Mouse (Mus musculus) liver, embryonic 14.5 days (tissue): Measurements from ENCODE around the gene Prune2.

Source experiments
- CTCF ChIP-seq: IDR thresholded peaks from 2 replicates; pipeline ENCODE4 v1.5.1; 2016; ENCODE audit warnings: antibody characterized with exemption, low read depth, control low read depth
- EP300 ChIP-seq: IDR thresholded peaks from 2 replicates; pipeline ENCODE4 v1.6.1; 2016; ENCODE audit warnings: antibody characterized with exemption, low read depth

GRCm38 (mm10) chr19:17244544-17244943 is 288.6 kb downstream of the Prune2 start:
- no peak for TF ChIP-seq CTCF
- no peak for TF ChIP-seq EP300
